Mouse (Mus musculus): ENCODE measurements at regions not wholly inside any gene's neighbourhood (a gene's known extent, or its start where the extent isn't known, plus 50 kb on each side); places are given as distances from the start of the nearest gene placed in this dataset.
"Not testable (repeated sequence)": the region's sequence is repeated elsewhere in the genome, so short reads cannot be mapped to it uniquely, and the experiment has no call there.

- WGBS: 78% methylated on average over 4 of the region's 4 CpGs
- H3K27ac ChIP-seq: no peak overlapping the region
Measured at GRCm38 (mm10) chr9:84461441-84461840, 536.5 kb downstream of the Bckdhb start.

GRCm38 (mm10) chr9:84466741-84467140 is 541.8 kb downstream of the Bckdhb start:
- Histone ChIP-seq H3K4me1 (no peaks in the 10 kb centered on the region), H3K27ac (no peak overlapping the region), H3K9ac (no peak overlapping the region), H3K36me3 (replicated peaks) (no peaks in the 10 kb centered on the region), H3K4me2 (no peak overlapping the region), H3K9me3 (no peaks in the 10 kb centered on the region), H3K4me3 (replicated peaks) (no peak overlapping the region), H3K27me3 (no peaks in the 10 kb centered on the region)
- 0 out of 2 replicates have a peak, but pooled peaks have one; percentile 53 for ATAC-seq (ENCODE audit: low FRiP score)
- 10% methylated on average over 3 of the region's 3 CpGs for WGBS

More at GRCm38 (mm10) chr9:84461441-84461840, 536.5 kb downstream of the Bckdhb start:
- no peaks in the 10 kb centered on the region for H3K9me3 ChIP-seq
- H3K4me3 ChIP-seq (replicated peaks): no peak overlapping the region
- no peaks in the 10 kb centered on the region for H3K36me3 ChIP-seq (replicated peaks)
- H3K27me3 ChIP-seq: no peaks in the 10 kb centered on the region
- H3K9ac ChIP-seq: no peak overlapping the region
- no peak for ATAC-seq (ENCODE audit: low FRiP score)
- no peak overlapping the region for H3K4me2 ChIP-seq
- no peaks in the 10 kb centered on the region for H3K4me1 ChIP-seq

GRCm38 (mm10) chr9:84472696-84473095 is 547.8 kb downstream of the Bckdhb start:
- Histone ChIP-seq H3K4me3 (replicated peaks) (no peak overlapping the region), H3K36me3 (replicated peaks) (no peaks in the 10 kb centered on the region), H3K27me3 (no peaks in the 10 kb centered on the region), H3K4me1 (no peaks in the 10 kb centered on the region), H3K27ac (no peak overlapping the region), H3K4me2 (no peak overlapping the region), H3K9ac (no peak overlapping the region), H3K9me3 (no peaks in the 10 kb centered on the region)
- ATAC-seq (ENCODE audit: low FRiP score): no peak
- 85% methylated on average over 4 of the region's 4 CpGs for WGBS

GRCm38 (mm10) chr9:84475906-84476305 is 551.0 kb downstream of the Bckdhb start:
- Histone ChIP-seq H3K4me3 (replicated peaks) (no peak overlapping the region), H3K4me1 (no peaks in the 10 kb centered on the region), H3K4me2 (no peak overlapping the region), H3K36me3 (replicated peaks) (no peaks in the 10 kb centered on the region), H3K9me3 (no peaks in the 10 kb centered on the region), H3K27ac (no peak overlapping the region), H3K9ac (no peak overlapping the region), H3K27me3 (no peaks in the 10 kb centered on the region)
- ATAC-seq (ENCODE audit: low FRiP score): no peak
- WGBS: 50% methylated on average over 1 of the region's 1 CpGs

GRCm38 (mm10) chr9:84499507-84499906 is 574.6 kb downstream of the Bckdhb start:
- no peak for ATAC-seq (ENCODE audit: low FRiP score)
- Histone ChIP-seq H3K4me2 (no peak overlapping the region), H3K4me1 (no peaks in the 10 kb centered on the region), H3K27ac (no peak overlapping the region), H3K4me3 (replicated peaks) (no peak overlapping the region), H3K27me3 (no peaks in the 10 kb centered on the region), H3K9ac (no peak overlapping the region), H3K9me3 (no peaks in the 10 kb centered on the region), H3K36me3 (replicated peaks) (no peaks in the 10 kb centered on the region)
- WGBS: 92% methylated on average over 2 of the region's 2 CpGs

- H3K4me1 ChIP-seq; H3K27me3 ChIP-seq; H3K36me3 ChIP-seq (replicated peaks); H3K4me3 ChIP-seq (replicated peaks); H3K9me3 ChIP-seq; H3K27ac ChIP-seq; ATAC-seq (ENCODE audit: low FRiP score); H3K9ac ChIP-seq; H3K4me2 ChIP-seq: not testable (repeated sequence)
Measured at GRCm38 (mm10) chr9:84502981-84503380, 578.0 kb downstream of the Bckdhb start.

- Histone ChIP-seq H3K4me2 (no peak overlapping the region), H3K27ac (no peak overlapping the region), H3K9me3 (no peaks in the 10 kb centered on the region), H3K9ac (no peak overlapping the region), H3K36me3 (replicated peaks) (no peaks in the 10 kb centered on the region), H3K4me1 (no peaks in the 10 kb centered on the region), H3K27me3 (no peaks in the 10 kb centered on the region), H3K4me3 (replicated peaks) (no peak overlapping the region)
- 92% methylated on average over 3 of the region's 3 CpGs for WGBS
- ATAC-seq (ENCODE audit: low FRiP score): no peak
Measured at GRCm38 (mm10) chr9:84517064-84517463, 592.1 kb downstream of the Bckdhb start.

GRCm38 (mm10) chr9:84545431-84545830 is 620.5 kb downstream of the Bckdhb start:
- no peak overlapping the region for H3K4me2 ChIP-seq
- no peak overlapping the region for H3K27ac ChIP-seq
- no peak overlapping the region for H3K9ac ChIP-seq
- no peak for ATAC-seq (ENCODE audit: low FRiP score)
- H3K4me3 ChIP-seq (replicated peaks): no peak overlapping the region
- H3K4me1 ChIP-seq: no peaks in the 10 kb centered on the region
- 83% methylated on average over 2 of the region's 2 CpGs for WGBS
- no peaks in the 10 kb centered on the region for H3K36me3 ChIP-seq (replicated peaks)
- H3K9me3 ChIP-seq: no peaks in the 10 kb centered on the region
- no peaks in the 10 kb centered on the region for H3K27me3 ChIP-seq

GRCm38 (mm10) chr9:84548012-84548660 is 623.2 kb downstream of the Bckdhb start:
- ATAC-seq (ENCODE audit: low FRiP score): no peak
- no peaks in the 10 kb centered on the region for H3K27me3 ChIP-seq
- H3K4me1 ChIP-seq: no peaks in the 10 kb centered on the region
- no peaks in the 10 kb centered on the region for H3K36me3 ChIP-seq (replicated peaks)
- H3K27ac ChIP-seq: no peak overlapping the region
- H3K4me3 ChIP-seq (replicated peaks): no peak overlapping the region
- no peak overlapping the region for H3K4me2 ChIP-seq
- WGBS: 84% methylated on average over 6 of the region's 6 CpGs
- no peaks in the 10 kb centered on the region for H3K9me3 ChIP-seq
- H3K9ac ChIP-seq: no peak overlapping the region

- Histone ChIP-seq H3K4me3 (replicated peaks) (no peak overlapping the region), H3K9me3 (no peaks in the 10 kb centered on the region), H3K4me1 (no peaks in the 10 kb centered on the region), H3K36me3 (replicated peaks) (no peaks in the 10 kb centered on the region), H3K4me2 (no peak overlapping the region), H3K9ac (no peak overlapping the region), H3K27ac (no peak overlapping the region), H3K27me3 (no peaks in the 10 kb centered on the region)
- ATAC-seq (ENCODE audit: low FRiP score): no peak
- 42% methylated on average over 2 of the region's 2 CpGs for WGBS
Measured at GRCm38 (mm10) chr9:84555237-84555636, 630.3 kb downstream of the Bckdhb start.

GRCm38 (mm10) chr9:84556261-84556844 is 631.4 kb downstream of the Bckdhb start:
- no peak for ATAC-seq (ENCODE audit: low FRiP score)
- 59% methylated on average over 11 of the region's 11 CpGs for WGBS
- Histone ChIP-seq H3K4me3 (replicated peaks) (no peak overlapping the region), H3K4me1 (no peaks in the 10 kb centered on the region), H3K9ac (no peak overlapping the region), H3K9me3 (no peaks in the 10 kb centered on the region), H3K27me3 (no peaks in the 10 kb centered on the region), H3K27ac (no peak overlapping the region), H3K4me2 (no peak overlapping the region), H3K36me3 (replicated peaks) (no peaks in the 10 kb centered on the region)

- H3K9me3 ChIP-seq: no peaks in the 10 kb centered on the region
- no peak overlapping the region for H3K27ac ChIP-seq
- no peak overlapping the region for H3K4me3 ChIP-seq (replicated peaks)
- ATAC-seq (ENCODE audit: low FRiP score): no peak
- H3K4me2 ChIP-seq: no peak overlapping the region
- no peaks in the 10 kb centered on the region for H3K36me3 ChIP-seq (replicated peaks)
- H3K9ac ChIP-seq: no peak overlapping the region
- H3K4me1 ChIP-seq: no peaks in the 10 kb centered on the region
- no peaks in the 10 kb centered on the region for H3K27me3 ChIP-seq
- WGBS: 96% methylated on average over 1 of the region's 1 CpGs
Measured at GRCm38 (mm10) chr9:84558346-84558745, 633.4 kb downstream of the Bckdhb start.

- Histone ChIP-seq H3K4me1 (no peaks in the 10 kb centered on the region), H3K9me3 (no peaks in the 10 kb centered on the region), H3K27me3 (no peaks in the 10 kb centered on the region), H3K27ac (no peak overlapping the region), H3K36me3 (replicated peaks) (no peaks in the 10 kb centered on the region), H3K4me2 (no peak overlapping the region), H3K4me3 (replicated peaks) (no peak overlapping the region), H3K9ac (no peak overlapping the region)
- WGBS: 83% methylated on average over 3 of the region's 3 CpGs
- no peak for ATAC-seq (ENCODE audit: low FRiP score)
Measured at GRCm38 (mm10) chr9:84569533-84569932, 644.6 kb downstream of the Bckdhb start.

All from forebrain, embryonic 12.5 days (tissue).